Mouse (Mus musculus) bone marrow macrophage, adult 2 months (primary cell): ENCODE measurements around the gene Napb. TPM values are rescaled to one million over a fixed set of nuclear protein-coding genes. Genes with fewer than 3 reads are reported as not detected.

Experiments
- H3K27ac ChIP-seq: 2 replicates; pipeline ENCODE4 v1.5.1; 2012; ENCODE audit warnings: low read depth, low read length; ENCODE audit not compliant: insufficient read depth
- H3K4me1 ChIP-seq: 2 replicates; pipeline ENCODE4 v1.6.1; 2012; ENCODE audit warnings: low read length; ENCODE audit not compliant: control insufficient read depth, insufficient read depth
- H3K4me3 ChIP-seq: 2 replicates; pipeline ENCODE4 v1.5.1; 2012; ENCODE audit warnings: mild to moderate bottlenecking, low read length, moderate library complexity; ENCODE audit not compliant: insufficient read depth
- CTCF ChIP-seq: IDR thresholded peaks from 2 replicates; pipeline ENCODE4 v1.5.1; 2012; ENCODE audit warnings: low read depth, mild to moderate bottlenecking, low read length, moderate library complexity
- POLR2A ChIP-seq: IDR thresholded peaks from 2 replicates; pipeline ENCODE4 v1.6.1; 2012; ENCODE audit warnings: mild to moderate bottlenecking, low read depth, low read length, borderline replicate concordance
- polyA plus RNA-seq: library from polyadenylated mRNA; stranded (reverse); fragments of >200 nt; gene quantifications from 2 replicates; pipeline ENCODE4 v1.2.4, GENCODE M21; 2012; ENCODE audit not compliant: missing spikeins, insufficient read depth, insufficient read length

Napb gene
- polyA plus RNA-seq, 1 experiment: 3.4 TPM

GRCm38 (mm10) chr2:148687971-148688370 is 44.3 kb downstream of the Napb start:
- H3K4me3 ChIP-seq: no peak overlapping the region
- no peak overlapping the region for H3K27ac ChIP-seq

GRCm38 (mm10) chr2:148686862-148687261 is 45.4 kb downstream of the Napb start:
- TF ChIP-seq CTCF (no peak), POLR2A (no peak)
- peaks cover 46% of the 10 kb centered on the region for H3K4me1 ChIP-seq
- no peak overlapping the region for H3K4me3 ChIP-seq
- H3K27ac ChIP-seq: peak overlapping the region; percentile 48; the same call in 1 of the 2 replicates

More at GRCm38 (mm10) chr2:148687971-148688370, 44.3 kb downstream of the Napb start:
- TF ChIP-seq CTCF: no peak
- no peak for TF ChIP-seq POLR2A
- H3K4me1 ChIP-seq: peaks cover 40% of the 10 kb centered on the region

GRCm38 (mm10) chr2:148685709-148686108 is 46.6 kb downstream of the Napb start:
- TF ChIP-seq CTCF (no peak), POLR2A (no peak)
- Histone ChIP-seq H3K4me1 (peaks cover 46% of the 10 kb centered on the region), H3K27ac (peak overlapping the region; percentile 70), H3K4me3 (no peak overlapping the region)

- Histone ChIP-seq H3K27ac (peak overlapping the region; percentile 70), H3K4me3 (no peak overlapping the region), H3K4me1 (peaks cover 46% of the 10 kb centered on the region)
- no peak for TF ChIP-seq POLR2A
- TF ChIP-seq CTCF: 0 out of 2 replicates have a peak, but pooled peaks have one; percentile 7
Observed at GRCm38 (mm10) chr2:148684972-148685371, 47.3 kb downstream of the Napb start.

GRCm38 (mm10) chr2:148683031-148683430 is 49.2 kb downstream of the Napb start:
- Histone ChIP-seq H3K4me1 (peaks cover 51% of the 10 kb centered on the region), H3K27ac (no peak overlapping the region), H3K4me3 (no peak overlapping the region)
- TF ChIP-seq POLR2A (no peak), CTCF (no peak)

- Histone ChIP-seq H3K4me3 (peak overlapping the region; percentile 84), H3K27ac (peak overlapping the region; percentile 24; the same call in 1 of the 2 replicates), H3K4me1 (peaks cover 42% of the 10 kb centered on the region)
- TF ChIP-seq POLR2A (no peak), CTCF (peak; percentile 37)
Observed at GRCm38 (mm10) chr2:148681461-148681891, 50.8 kb downstream of the Napb start.

- peak within 1 kb of the TSS; percentile 80 for H3K27ac ChIP-seq
- peak within 1 kb of the TSS; percentile 84 for H3K4me3 ChIP-seq
- TF ChIP-seq POLR2A (no peak), CTCF (no peak)
- peaks cover 36% of the 10 kb centered on the region for H3K4me1 ChIP-seq
Observed at GRCm38 (mm10) chr2:148680775-148681291, 51.4 kb downstream of the Napb start, which contains the start of gene Gzf1. Gene Gzf1, plus strand, starts transcription at chr2:148681023.

GRCm38 (mm10) chr2:148679346-148679745 is 52.9 kb downstream of the Napb start:
- Histone ChIP-seq H3K4me1 (peaks cover 24% of the 10 kb centered on the region), H3K27ac (no peak overlapping the region), H3K4me3 (no peak overlapping the region)
- TF ChIP-seq CTCF (no peak), POLR2A (no peak)

- Histone ChIP-seq H3K4me1 (peaks cover 17% of the 10 kb centered on the region), H3K4me3 (no peak overlapping the region), H3K27ac (no peak overlapping the region)
- TF ChIP-seq POLR2A (no peak), CTCF (no peak)
Observed at GRCm38 (mm10) chr2:148677801-148678200, 54.5 kb downstream of the Napb start.

- Histone ChIP-seq H3K27ac (peak within 1 kb of the TSS; percentile 24), H3K4me3 (peak within 1 kb of the TSS; percentile 93), H3K4me1 (peaks cover 8% of the 10 kb centered on the region)
- no peak for TF ChIP-seq CTCF
- TF ChIP-seq POLR2A: no peak
Observed at GRCm38 (mm10) chr2:148672199-148673096, 59.8 kb downstream of the Napb start, which contains the start of gene Nxt1. Gene Nxt1, plus strand, starts transcription at chr2:148672601.
